Mouse (Mus musculus) effector memory CD4-positive, alpha-beta T cell, adult 5 months (primary cell): ENCODE results near the gene Caskin1. TPM values are rescaled to one million over a fixed set of nuclear protein-coding genes. Genes with fewer than 3 reads are reported as not detected.

ENCODE experiments used
- polyA plus RNA-seq: library from polyadenylated mRNA; unstranded; fragments of 100-300 nt; shearing (Covaris generic); gene quantifications from one replicate; pipeline ENCODE4 v1.2.1, GENCODE M21; 2017

The Caskin1 gene
- polyA plus RNA-seq: 0.22 TPM

DNA sequence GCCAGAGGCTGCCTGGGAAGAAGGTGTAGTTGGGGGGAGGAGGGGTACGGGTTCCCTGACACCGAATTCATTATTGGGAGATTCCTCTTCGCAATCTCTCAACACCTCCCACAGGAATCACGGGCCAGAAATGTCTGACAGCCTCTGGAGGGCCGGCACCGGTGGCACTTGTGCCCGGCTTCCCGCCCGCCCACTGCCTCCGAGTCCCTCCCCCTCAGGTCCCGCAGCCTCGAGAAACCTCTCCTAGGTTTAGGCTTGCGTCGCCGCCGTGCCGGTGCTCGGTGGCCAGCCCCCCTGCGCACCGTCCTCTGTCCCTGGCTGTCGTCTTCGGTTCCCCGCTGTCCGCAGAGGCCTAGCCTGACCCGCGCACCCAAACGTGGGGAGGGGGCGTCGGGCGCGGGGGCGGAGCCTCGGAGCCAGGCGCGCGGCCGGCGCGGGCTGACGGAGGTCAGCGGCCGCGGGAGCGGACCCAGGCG is at the start of gene Caskin1:
TSS of gene Caskin1 (plus strand) at position 416 of the 476 bp plus-strand sequence.

DNA sequence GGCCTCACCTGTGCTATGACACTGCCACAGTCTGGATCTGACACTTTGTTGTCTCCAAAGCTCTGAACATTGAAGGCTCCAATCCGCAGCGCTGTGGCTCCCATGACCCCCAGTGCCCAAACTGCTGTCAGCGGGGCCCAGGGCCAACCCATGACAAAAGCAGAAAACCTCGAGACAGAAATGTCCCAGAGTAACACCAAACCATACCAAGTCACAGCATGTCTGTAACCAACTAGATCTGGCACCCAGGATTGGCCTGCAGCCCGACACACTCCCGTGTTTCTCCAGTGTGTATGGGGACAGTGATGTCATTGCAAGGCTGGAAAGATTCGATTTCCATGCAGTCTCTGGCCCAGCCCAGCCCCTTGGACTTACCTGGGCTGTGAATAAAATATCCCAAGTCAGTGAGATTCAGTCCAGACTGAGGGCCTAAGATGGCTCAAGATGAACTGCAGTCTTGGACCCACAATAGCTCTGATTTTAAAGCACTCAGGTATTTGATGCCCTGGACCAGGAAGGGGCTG is 45.7 kb upstream of the Caskin1 start, which contains the start of gene Dnase1l2:
TSS of gene Dnase1l2 (minus strand) at position 474 of the 524 bp plus-strand sequence.

DNA sequence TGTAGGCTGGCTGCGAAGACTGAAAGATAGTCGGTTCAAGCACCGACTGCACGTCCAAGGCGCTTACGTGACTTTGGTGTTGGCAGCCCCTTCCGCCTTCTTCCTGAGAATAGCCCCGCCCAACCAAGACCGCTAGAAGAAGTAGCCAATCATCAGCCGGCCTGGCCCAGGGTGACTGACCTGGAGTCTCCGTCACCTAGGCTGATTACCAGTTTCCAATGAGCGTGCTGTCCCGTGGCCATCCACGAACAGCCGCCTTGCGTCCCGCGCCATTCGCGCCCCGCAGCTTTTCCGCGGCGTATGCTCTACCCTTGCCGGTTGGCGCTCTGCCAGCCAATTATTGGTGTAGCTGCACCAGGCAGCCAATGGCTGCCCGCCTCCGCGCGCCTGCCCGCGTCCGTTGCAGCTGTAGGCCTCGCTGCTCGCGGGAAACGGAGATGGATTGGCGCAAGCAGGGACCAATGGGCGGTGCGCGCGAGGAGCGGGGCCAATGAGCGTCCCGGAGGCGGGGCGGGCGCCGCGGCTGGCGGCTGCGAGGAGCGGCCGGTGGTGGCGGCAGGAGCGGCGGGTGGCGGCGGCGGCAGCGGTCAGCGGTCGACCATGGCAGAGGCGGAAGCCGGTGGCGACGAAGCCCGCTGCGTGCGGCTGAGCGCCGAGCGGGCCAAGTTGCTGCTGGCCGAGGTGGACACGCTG is 18.3 kb upstream of the Caskin1 start, which contains the start of the genes E4f1 and Pgp:
TSS of gene E4f1 (minus strand) at position 404 of the 693 bp plus-strand sequence.
TSS of gene Pgp (plus strand) at position 483 of the 693 bp plus-strand sequence.

DNA sequence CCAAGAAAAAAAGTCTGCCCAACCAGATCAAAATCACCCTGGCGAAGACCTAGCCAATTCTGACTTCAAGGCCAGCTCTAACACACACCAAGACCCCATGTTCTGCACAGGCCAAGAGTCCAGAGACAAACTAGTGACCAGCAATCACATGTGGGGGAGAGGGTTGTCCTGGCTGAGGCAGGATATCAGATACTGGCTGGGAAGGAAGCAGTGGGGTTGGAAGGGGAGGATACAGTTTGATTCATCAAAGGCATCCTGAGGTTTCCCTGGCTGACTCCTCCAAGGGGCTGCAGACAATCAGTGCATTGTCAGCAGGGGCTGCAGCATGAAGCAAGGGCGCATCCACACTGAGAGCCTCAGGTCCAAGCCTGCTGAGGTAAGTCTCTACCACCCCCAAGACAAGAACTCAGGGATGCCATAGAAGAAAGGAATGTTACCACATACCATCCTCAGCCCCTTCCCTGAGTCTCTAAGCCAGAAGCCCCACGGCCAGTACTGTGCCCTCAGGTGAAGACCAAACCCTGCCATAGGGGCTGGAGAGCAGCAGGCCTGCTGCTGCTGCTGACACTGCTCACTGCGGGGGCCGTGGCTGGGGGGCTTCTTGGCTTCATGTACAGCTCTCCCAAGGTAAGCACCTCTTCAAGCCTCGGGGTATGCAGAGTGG is 14.7 kb upstream of the Caskin1 start, which contains the start of gene Bricd5:
TSS of gene Bricd5 (plus strand) at position 273 of the 664 bp plus-strand sequence.

DNA sequence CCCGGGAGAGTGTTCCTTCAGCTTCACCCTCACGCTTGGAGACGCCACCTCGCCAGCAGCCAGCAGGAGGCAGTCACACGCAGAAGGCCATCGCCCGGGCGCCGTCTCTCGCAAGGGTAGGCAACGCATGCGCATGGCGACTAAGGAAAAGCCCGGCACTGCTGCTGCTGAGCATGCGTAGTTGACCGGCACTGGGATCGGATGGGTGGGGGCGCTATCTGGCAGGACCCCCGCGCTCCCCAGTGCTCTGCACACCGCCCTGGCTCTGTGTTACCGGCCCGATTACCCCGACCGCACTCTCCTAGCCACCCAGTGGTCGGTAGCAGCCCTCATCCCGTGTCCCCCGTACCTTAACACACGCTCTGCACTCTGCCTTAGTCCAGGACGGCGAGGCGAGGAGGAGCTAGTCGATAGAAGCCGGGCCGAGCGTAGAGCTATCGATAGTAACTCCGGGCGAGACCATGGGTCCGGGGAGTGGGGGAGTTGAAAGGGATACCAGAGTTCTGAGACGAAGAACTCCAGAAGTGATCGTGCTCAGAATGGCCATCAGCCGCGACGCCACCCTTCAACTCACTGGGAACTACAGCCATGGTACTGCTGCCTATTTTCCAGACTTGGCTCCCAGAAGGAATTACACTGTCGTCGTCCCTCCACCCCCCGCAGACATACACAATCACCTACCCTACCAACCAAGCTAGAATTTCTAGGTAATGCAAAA is 9.6 kb upstream of the Caskin1 start, which contains the start of gene Mlst8:
TSS of gene Mlst8 (minus strand) at position 416 of the 718 bp plus-strand sequence.

DNA sequence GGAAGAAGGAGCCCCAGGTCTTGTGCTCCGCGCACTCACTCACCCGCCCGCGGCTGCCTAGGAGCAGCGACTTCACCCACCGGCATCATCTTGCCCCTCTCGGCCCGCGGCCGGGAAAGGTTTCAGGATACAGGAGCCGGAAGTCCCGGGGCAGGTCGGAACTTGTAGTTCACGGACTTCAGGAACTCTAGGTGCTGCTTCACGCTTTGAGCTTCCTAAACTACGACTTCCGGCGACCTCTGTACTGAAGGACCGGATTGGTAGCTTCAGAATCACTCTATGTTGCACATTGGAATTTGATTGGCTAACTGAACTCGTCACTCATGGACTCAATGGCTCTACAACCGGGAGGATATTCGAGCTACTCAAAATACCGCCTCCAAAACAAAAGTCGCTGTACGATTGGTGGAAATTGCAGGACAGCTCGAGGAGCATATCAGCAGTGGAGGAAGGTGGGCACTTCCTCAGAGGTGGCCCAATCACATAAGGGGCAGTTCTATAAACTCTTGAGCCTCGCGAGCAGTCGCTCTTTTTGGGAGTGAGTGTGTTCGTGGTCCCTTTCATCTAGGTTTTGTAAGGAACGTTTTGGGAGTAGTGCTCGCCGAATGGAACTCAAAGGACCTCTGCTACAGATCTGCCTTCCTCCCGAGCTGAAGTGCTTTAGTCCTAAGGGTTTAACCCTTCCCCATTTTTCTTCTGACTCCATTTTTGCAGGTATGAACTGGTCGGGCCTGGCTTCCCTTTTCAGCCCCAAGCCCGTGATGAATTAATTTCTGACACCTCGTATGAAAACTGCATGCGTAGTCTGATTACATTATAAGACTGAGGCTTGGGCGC is 39.5 kb downstream of the Caskin1 start, which contains the start of gene Traf7:
TSS of gene Traf7 (minus strand) at position 216 of the 837 bp plus-strand sequence.

DNA sequence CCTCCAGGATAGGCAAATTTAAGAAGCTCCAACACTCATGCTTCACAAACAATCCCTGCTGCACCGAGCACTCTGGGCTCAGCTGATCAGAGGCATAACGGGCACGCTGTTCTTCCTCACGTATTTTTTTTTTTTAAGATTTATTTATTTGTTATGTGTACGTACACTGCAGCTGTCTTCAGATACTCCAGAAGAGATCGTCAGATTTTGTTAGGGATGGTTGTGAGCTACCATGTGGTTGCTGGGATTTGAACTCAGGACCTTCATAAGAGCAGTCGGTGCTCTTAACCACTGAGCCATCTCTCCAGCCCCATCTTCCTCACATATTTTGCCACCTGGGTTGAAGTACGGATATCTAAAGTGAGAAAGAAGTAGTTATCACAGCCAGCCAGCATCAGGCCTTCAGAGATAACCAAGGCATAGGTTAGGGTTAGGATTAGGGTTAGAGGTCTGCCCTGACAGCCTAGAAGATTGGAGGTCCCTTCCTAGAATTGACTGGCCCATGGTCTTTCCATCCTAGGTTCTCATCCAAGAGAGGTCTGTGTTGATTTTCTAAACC is 45.8 kb downstream of the Caskin1 start, which contains the start of gene Rab26:
TSS of gene Rab26 (minus strand) at position 51 of the 559 bp plus-strand sequence.

DNA sequence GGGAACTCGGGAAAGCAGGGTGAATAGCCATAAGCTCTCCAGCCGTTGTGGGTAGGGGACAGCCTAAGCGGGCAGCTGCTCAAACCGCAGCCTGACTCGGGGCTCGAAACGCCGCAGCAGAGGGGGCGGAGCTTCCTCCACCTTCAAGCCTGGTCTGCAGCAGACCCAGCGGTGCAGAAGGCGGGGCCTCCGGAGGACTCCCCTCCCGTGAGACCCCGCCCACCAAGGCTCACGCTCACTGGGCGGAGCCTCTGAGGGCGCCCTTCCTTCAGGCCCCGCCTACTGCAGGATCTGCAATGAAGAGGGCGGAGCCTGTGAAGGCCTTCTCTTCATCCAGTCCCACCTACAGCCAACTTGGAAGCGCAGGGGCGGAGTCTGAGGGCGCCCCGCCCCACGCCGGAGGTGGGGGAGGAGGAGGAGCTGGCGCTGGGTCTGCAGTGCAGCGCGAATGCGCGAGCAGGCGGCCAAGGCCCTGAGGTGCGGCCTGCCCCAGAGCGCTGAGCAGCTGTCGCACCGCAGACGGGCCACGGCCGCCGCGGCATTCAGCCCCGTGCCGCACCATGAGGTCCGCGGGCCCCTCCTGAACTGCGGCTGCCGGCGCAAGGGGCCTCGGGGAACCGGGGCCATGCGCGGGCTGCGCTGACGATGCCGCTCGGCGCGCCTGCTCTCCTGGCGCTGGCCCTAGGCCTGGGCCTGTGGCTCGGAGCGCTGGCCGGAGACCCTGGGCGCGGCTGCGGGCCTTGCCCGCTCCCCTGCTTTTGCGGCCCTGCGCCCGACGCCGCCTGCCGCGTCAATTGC is 61.4 kb downstream of the Caskin1 start, which contains the start of gene Pkd1:
TSS of gene Pkd1 (plus strand) at position 217 of the 798 bp plus-strand sequence.

Other genes with a start within 250 kb of the Caskin1 start
- 1.8 TPM for gene Ccnf, start 237.1 kb upstream of the Caskin1 start, polyA plus RNA-seq
- gene Abca17, start 137.5 kb upstream of the Caskin1 start, polyA plus RNA-seq: 0.19 TPM
- 24.7 TPM for gene Abca3, start 136.7 kb upstream of the Caskin1 start, polyA plus RNA-seq
- gene Rnps1, start 74.0 kb upstream of the Caskin1 start, polyA plus RNA-seq: 199 TPM
- 50.8 TPM for gene Eci1, start 62.0 kb upstream of the Caskin1 start, polyA plus RNA-seq
- 2.9 TPM for gene Dnase1l2, start 45.5 kb upstream of the Caskin1 start, polyA plus RNA-seq
- gene E4f1, start 18.3 kb upstream of the Caskin1 start, polyA plus RNA-seq: 99.5 TPM
- gene Pgp, start 18.2 kb upstream of the Caskin1 start, polyA plus RNA-seq: 15.6 TPM
- gene Bricd5, start 14.7 kb upstream of the Caskin1 start, polyA plus RNA-seq: not detected
- 13.8 TPM for gene Mlst8, start 9.5 kb upstream of the Caskin1 start, polyA plus RNA-seq
- 67.3 TPM for gene Traf7, start 39.3 kb downstream of the Caskin1 start, polyA plus RNA-seq
- gene Rab26, start 45.6 kb downstream of the Caskin1 start, polyA plus RNA-seq: 2.9 TPM
- 51.9 TPM for gene Pkd1, start 61.2 kb downstream of the Caskin1 start, polyA plus RNA-seq
- 34.7 TPM for gene Tsc2, start 144.0 kb downstream of the Caskin1 start, polyA plus RNA-seq
- 2.6 TPM for gene Nthl1, start 144.1 kb downstream of the Caskin1 start, polyA plus RNA-seq
- 0.34 TPM for gene Slc9a3r2, start 161.7 kb downstream of the Caskin1 start, polyA plus RNA-seq
- gene Npw, start 169.9 kb downstream of the Caskin1 start, polyA plus RNA-seq: not detected
- 20.9 TPM for gene Zfp598, start 181.1 kb downstream of the Caskin1 start, polyA plus RNA-seq
- gene Syngr3, start 201.4 kb downstream of the Caskin1 start, polyA plus RNA-seq: 0.34 TPM
- 30.1 TPM for gene Gfer, start 207.6 kb downstream of the Caskin1 start, polyA plus RNA-seq
- 1.4 TPM for gene Noxo1, start 207.6 kb downstream of the Caskin1 start, polyA plus RNA-seq
- 40.1 TPM for gene Tbl3, start 219.1 kb downstream of the Caskin1 start, polyA plus RNA-seq
- not detected for gene Rnf151, start 229.5 kb downstream of the Caskin1 start, polyA plus RNA-seq
- gene Rps2, start 229.5 kb downstream of the Caskin1 start, polyA plus RNA-seq: 937 TPM
- gene Ndufb10, start 235.9 kb downstream of the Caskin1 start, polyA plus RNA-seq: 131 TPM
- gene Rpl3l, start 239.2 kb downstream of the Caskin1 start, polyA plus RNA-seq: not detected
- gene Msrb1, start 248.0 kb downstream of the Caskin1 start, polyA plus RNA-seq: 8.5 TPM